Comparison of ENCODE assay signal across 27 mouse cellular contexts in genomic region chr6:86398986-86399385, GRCm38 (mm10). TPM values are rescaled to one million over a fixed set of nuclear protein-coding genes. Genes with fewer than 3 reads are reported as not detected.
DNase-seq lines count a peak whose midpoint lies in the region; ATAC-seq lines count a peak whose summit lies in the region.
"Had no signal": no experiment of that assay in that cellular context is flagged by ENCODE, and none has a peak within 500 bp of the region (broad histone marks: within the 10 kb centered on the region; RNA-seq: fewer than 3 reads in every experiment).

No protein-coding gene starts in this region.

- DNase-seq in embryonic facial prominence, embryonic 14.5 days (ENCODE audit: low spot score) = peak; percentile 21
- no peak for DNase-seq in embryonic facial prominence, embryonic 10.5 days (ENCODE audit: low spot score)
- DNase-seq in heart, embryonic 10.5 days (ENCODE audit: low spot score) = peak; percentile 36
- no peak for DNase-seq in heart, postnatal 4 days
- DNase-seq in MN1 (ENCODE audit: low spot score) = peak; percentile 71
- DNase-seq in adipocyte (ENCODE audit: low spot score) = peak; percentile 62
- no peak for DNase-seq in ovary, postnatal 36 days (ENCODE audit: low spot score)
- DNase-seq: adrenal gland, adult 2 months; adrenal gland, postnatal 25 days; cerebellum, adult 11 months; cerebellum, adult 18-20 months; cerebellum, adult 8-10 months; cerebellum, adult 9-11 months; cerebellum, postnatal 14 days; cerebellum, postnatal 36 days; embryo, embryonic 11 days had no signal

- 78% methylated on average over 2 of the region's 2 CpGs for WGBS in embryonic facial prominence, embryonic 14.5 days
- WGBS in embryonic facial prominence, embryonic 10.5 days = 80% methylated on average over 2 of the region's 2 CpGs
- 82% methylated on average over 2 of the region's 2 CpGs for WGBS in heart, embryonic 10.5 days

- ATAC-seq in embryonic facial prominence, embryonic 14.5 days (ENCODE audit: low read depth) = no peak
- ATAC-seq: activated CD4-positive, CD25-positive, alpha-beta regulatory T cell, adult 4 months; forebrain, embryonic 14.5 days; forebrain, embryonic 16.5 days; Patski had no signal

- H3K27ac ChIP-seq in embryonic facial prominence, embryonic 14.5 days (replicated peaks; ENCODE audit: low read depth, low read length) = no peak overlapping the region
- H3K27ac ChIP-seq in embryonic facial prominence, embryonic 10.5 days (replicated peaks) = no peak overlapping the region
- no peak overlapping the region for H3K27ac ChIP-seq in heart, embryonic 10.5 days
- H3K27ac ChIP-seq: embryonic facial prominence, embryonic 12.5 days; embryonic facial prominence, embryonic 15.5 days; forebrain, embryonic 10.5 days; forebrain, embryonic 12.5 days had no signal

- H3K36me3 ChIP-seq in embryonic facial prominence, embryonic 14.5 days (ENCODE audit: control insufficient read depth, insufficient read depth, low read length) = peaks cover 4% of the 10 kb centered on the region; the same call in 1 of the 2 replicates
- peaks cover 6% of the 10 kb centered on the region for H3K36me3 ChIP-seq in embryonic facial prominence, embryonic 10.5 days (replicated peaks)
- H3K36me3 ChIP-seq in heart, embryonic 10.5 days = no peaks in the 10 kb centered on the region; the same call in 1 of the 2 replicates
- H3K36me3 ChIP-seq: embryonic facial prominence, embryonic 12.5 days; embryonic facial prominence, embryonic 15.5 days had no signal

- H3K4me3 ChIP-seq in embryonic facial prominence, embryonic 14.5 days (ENCODE audit: low read depth, low read length) = no peak overlapping the region
- H3K4me3 ChIP-seq in embryonic facial prominence, embryonic 10.5 days = no peak overlapping the region
- no peak overlapping the region for H3K4me3 ChIP-seq in heart, embryonic 10.5 days
- H3K4me3 ChIP-seq: embryonic facial prominence, embryonic 12.5 days; embryonic facial prominence, embryonic 15.5 days; erythroblast, embryonic 14.5 days; forebrain, embryonic 10.5 days; forebrain, embryonic 12.5 days had no signal

- H3K9ac ChIP-seq in embryonic facial prominence, embryonic 14.5 days (ENCODE audit: low read depth, low read length) = no peak overlapping the region
- H3K9ac ChIP-seq: embryonic facial prominence, embryonic 12.5 days; embryonic facial prominence, embryonic 15.5 days; forebrain, embryonic 12.5 days had no signal

- no peaks in the 10 kb centered on the region for H3K9me3 ChIP-seq in embryonic facial prominence, embryonic 14.5 days (ENCODE audit: control insufficient read depth, low read length)
- no peaks in the 10 kb centered on the region for H3K9me3 ChIP-seq in embryonic facial prominence, embryonic 10.5 days
- no peaks in the 10 kb centered on the region for H3K9me3 ChIP-seq in heart, embryonic 10.5 days
- H3K9me3 ChIP-seq: embryonic facial prominence, embryonic 12.5 days; embryonic facial prominence, embryonic 15.5 days; forebrain, embryonic 10.5 days; forebrain, embryonic 12.5 days had no signal

- no peaks in the 10 kb centered on the region for H3K27me3 ChIP-seq in embryonic facial prominence, embryonic 14.5 days (replicated peaks; ENCODE audit: control insufficient read depth, insufficient read depth, low read length)
- no peaks in the 10 kb centered on the region for H3K27me3 ChIP-seq in embryonic facial prominence, embryonic 10.5 days (replicated peaks; ENCODE audit: low read depth, poor library complexity, severe bottlenecking)
- H3K27me3 ChIP-seq in heart, embryonic 10.5 days (ENCODE audit: insufficient read depth, poor library complexity, severe bottlenecking) = no peaks in the 10 kb centered on the region
- H3K27me3 ChIP-seq: embryonic facial prominence, embryonic 12.5 days; embryonic facial prominence, embryonic 15.5 days; Patski had no signal

- peaks cover 13% of the 10 kb centered on the region; the same call in 1 of the 2 replicates for H3K4me1 ChIP-seq in embryonic facial prominence, embryonic 14.5 days (ENCODE audit: control insufficient read depth, insufficient read depth, low read length)
- peaks cover 31% of the 10 kb centered on the region for H3K4me1 ChIP-seq in embryonic facial prominence, embryonic 10.5 days
- H3K4me1 ChIP-seq in heart, embryonic 10.5 days = peaks cover 38% of the 10 kb centered on the region

- H3K4me2 ChIP-seq in embryonic facial prominence, embryonic 14.5 days (ENCODE audit: low read depth, low read length) = no peak overlapping the region
- H3K4me2 ChIP-seq: embryonic facial prominence, embryonic 12.5 days; embryonic facial prominence, embryonic 15.5 days; forebrain, embryonic 12.5 days had no signal

RNA-seq across cellular contexts. Expression of gene Pcyox1, which starts 2.0 kb away (rescaled TPM):
- 80.5 and 95.2 TPM in 2 replicates for polyA plus RNA-seq in embryonic facial prominence, embryonic 14.5 days (2014; fragmentation: Nextera tagmentation; extraction: Ambion mirVana)
- 68.2 and 73.0 TPM in 2 replicates for polyA plus RNA-seq in embryonic facial prominence, embryonic 10.5 days (2016; fragmentation: Nextera tagmentation; extraction: Ambion mirVana)
- polyA plus RNA-seq in heart, embryonic 10.5 days (2016; fragmentation: Nextera tagmentation; extraction: Ambion mirVana) = 55.4 and 57.8 TPM in 2 replicates
- 10 to 100 TPM; 52.5 TPM for total RNA-seq in heart, postnatal 4 days (2021)

RNA-seq across cellular contexts. Expression of gene Tia1, which starts 5.0 kb away (rescaled TPM):
- polyA plus RNA-seq in embryonic facial prominence, embryonic 14.5 days (2014; fragmentation: Nextera tagmentation; extraction: Ambion mirVana) = 130 and 160 TPM in 2 replicates
- polyA plus RNA-seq in embryonic facial prominence, embryonic 10.5 days (2016; fragmentation: Nextera tagmentation; extraction: Ambion mirVana) = 214 and 222 TPM in 2 replicates
- 144 and 177 TPM in 2 replicates for polyA plus RNA-seq in heart, embryonic 10.5 days (2016; fragmentation: Nextera tagmentation; extraction: Ambion mirVana)
- 10 to 100 TPM; 60.2 to 62.3 TPM for total RNA-seq in heart, postnatal 4 days (2021)

RNA-seq across cellular contexts. Expression of gene Gm44790, which starts 27.5 kb away (rescaled TPM):
- not detected in 2 replicates for polyA plus RNA-seq in embryonic facial prominence, embryonic 14.5 days (2014; fragmentation: Nextera tagmentation; extraction: Ambion mirVana)
- 0.69 and 2.5 TPM in 2 replicates for polyA plus RNA-seq in embryonic facial prominence, embryonic 10.5 days (2016; fragmentation: Nextera tagmentation; extraction: Ambion mirVana)
- polyA plus RNA-seq in heart, embryonic 10.5 days (2016; fragmentation: Nextera tagmentation; extraction: Ambion mirVana) = 1.1 TPM in 1 of 2 replicates, not detected in the other
- not detected for total RNA-seq in heart, postnatal 4 days (2021)
- total RNA-seq: adrenal gland, postnatal 25 days; common myeloid progenitor, adult 5-6 weeks had no signal
- polyA plus RNA-seq: activated CD4-positive, CD25-positive, alpha-beta regulatory T cell, adult 4 months; C2C12; embryonic facial prominence, embryonic 12.5 days; embryonic facial prominence, embryonic 15.5 days; erythroblast, embryonic 14.5 days; forebrain, embryonic 12.5 days; forebrain, embryonic 16.5 days had no signal

RNA-seq across cellular contexts. Expression of gene Snrpg, which starts 27.9 kb away (rescaled TPM):
- polyA plus RNA-seq in embryonic facial prominence, embryonic 14.5 days (2014; fragmentation: Nextera tagmentation; extraction: Ambion mirVana) = 561 and 600 TPM in 2 replicates
- polyA plus RNA-seq in embryonic facial prominence, embryonic 10.5 days (2016; fragmentation: Nextera tagmentation; extraction: Ambion mirVana) = 902 and 949 TPM in 2 replicates
- 410 and 487 TPM in 2 replicates for polyA plus RNA-seq in heart, embryonic 10.5 days (2016; fragmentation: Nextera tagmentation; extraction: Ambion mirVana)
- total RNA-seq in heart, postnatal 4 days (2021) = 100 to 1,000 TPM; 108 to 113 TPM

RNA-seq across cellular contexts. Expression of gene Fam136a, which starts 33.5 kb away (rescaled TPM):
- 118 and 124 TPM in 2 replicates for polyA plus RNA-seq in embryonic facial prominence, embryonic 14.5 days (2014; fragmentation: Nextera tagmentation; extraction: Ambion mirVana)
- polyA plus RNA-seq in embryonic facial prominence, embryonic 10.5 days (2016; fragmentation: Nextera tagmentation; extraction: Ambion mirVana) = 191 and 201 TPM in 2 replicates
- 148 and 182 TPM in 2 replicates for polyA plus RNA-seq in heart, embryonic 10.5 days (2016; fragmentation: Nextera tagmentation; extraction: Ambion mirVana)
- total RNA-seq in heart, postnatal 4 days (2021) = 10 to 100 TPM; 26.8 to 28.7 TPM

Comparison
In these comparisons a context has a peak if more than half of its experiments do, and no peak if none do; other contexts are left out.
1. DNase-seq: peak in embryonic facial prominence, embryonic 14.5 days (single experiment), heart, embryonic 10.5 days (single experiment), MN1 (single experiment) and adipocyte (single experiment); none in embryonic facial prominence, embryonic 10.5 days (single experiment), heart, postnatal 4 days (single experiment) and ovary, postnatal 36 days (single experiment).